Mouse (Mus musculus) midbrain, embryonic 16.5 days (tissue): ENCODE measurements around the gene Mob1b. TPM values are rescaled to one million over a fixed set of nuclear protein-coding genes. Genes with fewer than 3 reads are reported as not detected.
A peak's percentile ranks its signal among the peaks of the same experiment; 100 is the strongest.

Source experiments
- ATAC-seq: fragments of 200-750 bp; cut with Nextera tagmentation; 2 replicates; pipeline ENCODE4 v1.8.0; 2017; ENCODE audit warnings: moderate TSS enrichment
- H3K27ac ChIP-seq: fragments of 300-500 bp; sonication (generic); 2 replicates; pipeline ENCODE4 v1.5.1; 2014; ENCODE audit warnings: mild to moderate bottlenecking, low read length, mixed read lengths
- H3K27me3 ChIP-seq: fragments of 300-500 bp; sonication (generic); 2 replicates; pipeline ENCODE4 v1.6.1; 2014; ENCODE audit warnings: low read depth, low read length, mixed read lengths; ENCODE audit not compliant: control insufficient read depth, insufficient read depth
- H3K36me3 ChIP-seq: fragments of 300-500 bp; sonication (generic); 2 replicates; pipeline ENCODE4 v1.6.1; 2014; ENCODE audit warnings: mild to moderate bottlenecking, low read length, moderate library complexity, mixed read lengths; ENCODE audit not compliant: control insufficient read depth, insufficient read depth
- H3K4me1 ChIP-seq: fragments of 300-500 bp; sonication (generic); 2 replicates; pipeline ENCODE4 v1.6.1; 2014; ENCODE audit warnings: mild to moderate bottlenecking, low read length, mixed read lengths; ENCODE audit not compliant: control insufficient read depth, insufficient read depth
- H3K4me2 ChIP-seq: fragments of 300-500 bp; sonication (generic); 2 replicates; pipeline ENCODE4 v1.6.1; 2014; ENCODE audit warnings: mild to moderate bottlenecking, low read length, mixed read lengths
- H3K4me3 ChIP-seq: fragments of 300-500 bp; sonication (generic); 2 replicates; pipeline ENCODE4 v1.5.1; 2014; ENCODE audit warnings: low read depth, mild to moderate bottlenecking, low read length, moderate library complexity, mixed read lengths
- H3K9ac ChIP-seq: fragments of 300-500 bp; sonication (generic); 2 replicates; pipeline ENCODE4 v1.6.1; 2014; ENCODE audit warnings: low read depth, low read length, mixed read lengths
- H3K9me3 ChIP-seq: fragments of 300-500 bp; sonication (generic); replicated peaks from 2 replicates; pipeline ENCODE4 v1.6.1; 2014; ENCODE audit warnings: mild to moderate bottlenecking, low read length, mixed read lengths; ENCODE audit not compliant: control insufficient read depth, poor library complexity, severe bottlenecking
- WGBS: fragments of 180-500 bp; shearing (Covaris S2); extraction: QIAGEN DNeasy Blood & Tissue Kit; methylation state at CpG from one replicate; pipeline ENCODE4 v1.1.7; 2014; 5-methylcytosine and 5-hydroxymethylcytosine counted together
- polyA plus RNA-seq: library from polyadenylated mRNA; unstranded; fragments of >200 nt; fragmentation: Nextera tagmentation; extraction: Ambion mirVana; gene quantifications from 2 replicates; pipeline ENCODE4 v1.2.1, GENCODE M21; 2015

Gene Mob1b
- polyA plus RNA-seq, 1 experiment from 2014 or later: 9.8 TPM

GRCm38 (mm10) chr5:88685306-88685705, 35.3 kb upstream of the Mob1b start:
- peak; percentile 44 for ATAC-seq
- no peaks in the 10 kb centered on the region for H3K4me1 ChIP-seq
- no peaks in the 10 kb centered on the region for H3K27me3 ChIP-seq
- WGBS: 14% methylated on average over 6 of the region's 6 CpGs
- no peak overlapping the region for H3K4me2 ChIP-seq
- no peak overlapping the region for H3K27ac ChIP-seq
- H3K36me3 ChIP-seq: no peaks in the 10 kb centered on the region
- H3K9ac ChIP-seq: no peak overlapping the region
- H3K9me3 ChIP-seq: no peaks in the 10 kb centered on the region
- H3K4me3 ChIP-seq: no peak overlapping the region

- Histone ChIP-seq H3K36me3 (no peaks in the 10 kb centered on the region), H3K27me3 (no peaks in the 10 kb centered on the region), H3K4me1 (no peaks in the 10 kb centered on the region), H3K4me2 (no peak overlapping the region), H3K4me3 (no peak overlapping the region), H3K9me3 (no peaks in the 10 kb centered on the region), H3K9ac (no peak overlapping the region), H3K27ac (no peak overlapping the region)
- 80% methylated on average over 6 of the region's 6 CpGs for WGBS
- ATAC-seq: no peak
Observed at GRCm38 (mm10) chr5:88685745-88686299, 34.8 kb upstream of the Mob1b start.

- H3K36me3 ChIP-seq: no peaks in the 10 kb centered on the region
- H3K27ac ChIP-seq: no peak overlapping the region
- WGBS: 83% methylated on average over 8 of the region's 8 CpGs
- no peak overlapping the region for H3K9ac ChIP-seq
- H3K9me3 ChIP-seq: no peaks in the 10 kb centered on the region
- H3K27me3 ChIP-seq: no peaks in the 10 kb centered on the region
- H3K4me3 ChIP-seq: no peak overlapping the region
- H3K4me1 ChIP-seq: no peaks in the 10 kb centered on the region
- no peak for ATAC-seq
- no peak overlapping the region for H3K4me2 ChIP-seq
Observed at GRCm38 (mm10) chr5:88687996-88688406, 32.7 kb upstream of the Mob1b start.

- Histone ChIP-seq H3K4me3 (no peak overlapping the region), H3K36me3 (no peaks in the 10 kb centered on the region), H3K27me3 (no peaks in the 10 kb centered on the region), H3K4me1 (no peaks in the 10 kb centered on the region), H3K4me2 (no peak overlapping the region), H3K9ac (no peak overlapping the region), H3K27ac (no peak overlapping the region), H3K9me3 (no peaks in the 10 kb centered on the region)
- ATAC-seq: no peak
- 89% methylated on average over 15 of the region's 15 CpGs for WGBS
Observed at GRCm38 (mm10) chr5:88688583-88689187, 32.0 kb upstream of the Mob1b start.

GRCm38 (mm10) chr5:88689279-88689938, 31.2 kb upstream of the Mob1b start:
- Histone ChIP-seq H3K4me3 (no peak overlapping the region), H3K27me3 (no peaks in the 10 kb centered on the region), H3K4me1 (no peaks in the 10 kb centered on the region), H3K9ac (no peak overlapping the region), H3K27ac (no peak overlapping the region), H3K36me3 (no peaks in the 10 kb centered on the region), H3K4me2 (no peak overlapping the region), H3K9me3 (no peaks in the 10 kb centered on the region)
- peak; percentile 52; the same call in 1 of the 2 replicates for ATAC-seq
- WGBS: 74% methylated on average over 3 of the region's 3 CpGs

GRCm38 (mm10) chr5:88690681-88691505, 29.8 kb upstream of the Mob1b start:
- no peaks in the 10 kb centered on the region for H3K4me1 ChIP-seq
- WGBS: 82% methylated on average over 10 of the region's 10 CpGs
- H3K36me3 ChIP-seq: no peaks in the 10 kb centered on the region
- H3K9me3 ChIP-seq: no peaks in the 10 kb centered on the region
- no peaks in the 10 kb centered on the region for H3K27me3 ChIP-seq
- no peak for ATAC-seq
- no peak overlapping the region for H3K4me2 ChIP-seq
- H3K27ac ChIP-seq: no peak overlapping the region
- H3K4me3 ChIP-seq: no peak overlapping the region
- no peak overlapping the region for H3K9ac ChIP-seq

- ATAC-seq: no peak
- no peaks in the 10 kb centered on the region for H3K27me3 ChIP-seq
- H3K4me1 ChIP-seq: no peaks in the 10 kb centered on the region
- no peak overlapping the region for H3K27ac ChIP-seq
- H3K4me3 ChIP-seq: no peak overlapping the region
- WGBS: 87% methylated on average over 6 of the region's 6 CpGs
- no peak overlapping the region for H3K4me2 ChIP-seq
- H3K9ac ChIP-seq: no peak overlapping the region
- H3K36me3 ChIP-seq: no peaks in the 10 kb centered on the region
- H3K9me3 ChIP-seq: no peaks in the 10 kb centered on the region
Observed at GRCm38 (mm10) chr5:88691506-88692095, 29.1 kb upstream of the Mob1b start.

- 79% methylated on average over 4 of the region's 4 CpGs for WGBS
- no peak for ATAC-seq
- H3K27me3 ChIP-seq: no peaks in the 10 kb centered on the region
Observed at GRCm38 (mm10) chr5:88692586-88692985, 28.1 kb upstream of the Mob1b start.

More at GRCm38 (mm10) chr5:88692586-88692985, 28.1 kb upstream of the Mob1b start:
- H3K4me3 ChIP-seq: no peak overlapping the region
- no peak overlapping the region for H3K27ac ChIP-seq
- H3K36me3 ChIP-seq: no peaks in the 10 kb centered on the region
- no peaks in the 10 kb centered on the region for H3K4me1 ChIP-seq
- no peak overlapping the region for H3K4me2 ChIP-seq
- H3K9me3 ChIP-seq: no peaks in the 10 kb centered on the region
- H3K9ac ChIP-seq: no peak overlapping the region
